Mouse (Mus musculus) R1 (cell line): ENCODE results near the gene Adgb.

Source experiments
- DNase-seq: peaks from one replicate; pipeline ENCODE4 v3.0.0-alpha.2; 2018; ENCODE audit warnings: low read depth, low spot score

Adgb gene

GRCm38 (mm10) chr10:10352184-10352583, 119.9 kb downstream of the Adgb start:
- no peak for DNase-seq

- no peak for DNase-seq
These were observed 121.6 kb downstream of the Adgb start for GRCm38 (mm10) chr10:10350550-10350949.

- DNase-seq, result no peak
These were observed 128.2 kb downstream of the Adgb start for GRCm38 (mm10) chr10:10343930-10344329.

- DNase-seq, result no peak
These were observed 146.6 kb downstream of the Adgb start for GRCm38 (mm10) chr10:10325560-10325959.

GRCm38 (mm10) chr10:10322961-10323360, 149.2 kb downstream of the Adgb start:
- no peak for DNase-seq

- DNase-seq, result peak; percentile 73
These were observed 150.9 kb downstream of the Adgb start for GRCm38 (mm10) chr10:10321119-10321781.

- DNase-seq, result no peak
These were observed 151.6 kb downstream of the Adgb start for GRCm38 (mm10) chr10:10320364-10321083.

- no peak for DNase-seq
These were observed 154.0 kb downstream of the Adgb start for GRCm38 (mm10) chr10:10318086-10318485.

GRCm38 (mm10) chr10:10315631-10316030, 156.5 kb downstream of the Adgb start:
- DNase-seq, result no peak

GRCm38 (mm10) chr10:10314521-10314920, 157.6 kb downstream of the Adgb start:
- no peak for DNase-seq

- no peak for DNase-seq
These were observed 162.2 kb downstream of the Adgb start for GRCm38 (mm10) chr10:10309877-10310426.

- no peak for DNase-seq
These were observed 163.1 kb downstream of the Adgb start for GRCm38 (mm10) chr10:10309056-10309455.

GRCm38 (mm10) chr10:10307384-10307783, 164.7 kb downstream of the Adgb start:
- no peak for DNase-seq

- DNase-seq, result no peak
These were observed 167.8 kb downstream of the Adgb start for GRCm38 (mm10) chr10:10304370-10304769.

GRCm38 (mm10) chr10:10301692-10302091, 170.4 kb downstream of the Adgb start:
- no peak for DNase-seq

- DNase-seq, result no peak
These were observed 171.1 kb downstream of the Adgb start for GRCm38 (mm10) chr10:10300915-10301439.

GRCm38 (mm10) chr10:10299987-10300386, 172.1 kb downstream of the Adgb start:
- no peak for DNase-seq

- no peak for DNase-seq
These were observed 184.8 kb downstream of the Adgb start for GRCm38 (mm10) chr10:10287221-10287867.
